Mouse (Mus musculus) heart, postnatal 0 days (tissue): Measurements from ENCODE around the gene Rnf167.

Experiments used
- CTCF ChIP-seq: IDR thresholded peaks from 2 replicates; pipeline ENCODE4 v1.5.1; 2016; ENCODE audit warnings: antibody characterized with exemption, control low read depth, low read depth
- EP300 ChIP-seq: IDR thresholded peaks from 2 replicates; pipeline ENCODE4 v1.6.1; 2016; ENCODE audit warnings: antibody characterized with exemption, low read depth

DNA sequence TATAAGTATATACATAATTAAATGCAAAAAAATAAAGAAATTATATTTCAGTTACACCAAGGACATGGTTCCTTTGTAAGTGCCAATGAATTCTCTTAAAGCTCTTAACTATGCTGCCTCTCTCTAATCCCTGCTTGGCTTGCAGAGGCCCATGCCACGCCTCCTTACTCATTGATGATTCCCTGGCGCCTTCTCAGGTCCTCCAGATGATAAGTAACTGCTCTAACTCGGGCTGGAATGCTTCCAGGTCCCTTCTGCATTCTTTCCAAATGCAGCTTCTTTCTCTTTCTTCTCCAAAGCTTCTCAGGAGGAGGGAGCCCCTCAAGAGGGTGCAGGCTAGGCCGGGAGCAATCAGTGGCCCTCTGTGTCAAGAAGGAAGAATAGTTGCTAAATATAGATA lies 42.5 kb downstream of the Rnf167 start:
- TF ChIP-seq CTCF (no peak), EP300 (no peak)
